Mouse (Mus musculus) megakaryocyte, embryonic 14.5 days (primary cell): ENCODE measurements around the gene Wfdc16.

Source experiments
- FLI1 ChIP-seq: IDR thresholded peaks from 2 replicates; pipeline ENCODE4 v1.6.1; 2012; ENCODE audit warnings: low read length, inconsistent platforms, mixed read lengths
- GATA1 ChIP-seq: IDR thresholded peaks from 3 replicates; pipeline ENCODE4 v1.6.1; 2012; ENCODE audit warnings: mixed read lengths, low read length, inconsistent platforms, borderline replicate concordance

DNA sequence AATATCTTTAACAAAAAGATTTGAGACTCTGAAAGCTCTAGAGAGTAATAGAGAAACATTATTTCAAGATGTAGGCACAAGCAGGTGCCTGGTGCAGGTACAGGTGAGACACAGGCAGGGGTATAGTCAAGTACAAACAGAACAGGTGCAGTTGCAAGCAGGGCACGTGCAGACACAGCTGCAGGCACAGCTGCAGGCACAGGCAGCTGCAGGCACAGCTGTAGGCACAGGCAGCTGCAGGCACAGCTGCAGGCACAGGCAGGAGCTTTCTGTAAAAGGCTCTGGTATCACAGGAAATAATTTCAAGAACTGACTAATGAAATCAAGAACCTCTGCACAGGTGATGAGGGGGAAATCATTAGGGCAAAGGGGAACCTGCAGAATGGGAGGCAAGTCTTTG lies 32.3 kb upstream of the Wfdc16 start:
- TF ChIP-seq GATA1, result no peak
- no peak for TF ChIP-seq FLI1
